ENCODE assay signal across 8 mouse cellular contexts in genomic region chr5:118513629-118514526, GRCm38 (mm10). TPM values are rescaled to one million over a fixed set of nuclear protein-coding genes. Genes with fewer than 3 reads are reported as not detected.
DNase-seq lines count a peak whose midpoint lies in the region; ATAC-seq and TF ChIP-seq lines count a peak whose summit lies in the region.

No protein-coding gene starts in this region.

- no peak overlapping the region for H3K27ac ChIP-seq in cerebellum, adult 2 months (ENCODE audit: insufficient read depth, low read length)
- peak overlapping the region; percentile 77 for H3K27ac ChIP-seq in layer of hippocampus, adult 2 months
- 0 out of 2 replicates have a peak overlapping the region, but pooled peaks have one; percentile 16 for H3K27ac ChIP-seq in liver, postnatal 0 days (ENCODE audit: low read depth)
- no peak overlapping the region for H3K27ac ChIP-seq in neural tube, embryonic 14.5 days (ENCODE audit: low read depth, low read length)

- TF ChIP-seq POLR2A in cerebellum, adult 2 months (IDR thresholded peaks at IDR 0.05; ENCODE audit: borderline replicate concordance, insufficient read depth, low read length), result no peak

- peak overlapping the region; percentile 79 for H3K4me2 ChIP-seq in liver, postnatal 0 days (ENCODE audit: low read depth, low read length)
- H3K4me2 ChIP-seq in neural tube, embryonic 14.5 days (ENCODE audit: low read depth, low read length), result peak overlapping the region; percentile 53

- peak; percentile 63 for DNase-seq in ES-CJ7 (ENCODE audit: low read depth, low spot score)
- DNase-seq in cerebellum, adult 2 months, result peak; percentile 46 to 50
- peak; percentile 64 for DNase-seq in heart, postnatal 4 days
- peak; percentile 42 to 50 for DNase-seq in layer of hippocampus, adult 2 months (ENCODE audit: low spot score in 2 of 2)
- peak; percentile 37 for DNase-seq in liver, postnatal 0 days
- DNase-seq in urinary bladder, postnatal 14 days (ENCODE audit: low spot score), result peak; percentile 76

- peak overlapping the region; percentile 54 for H3K4me3 ChIP-seq in cerebellum, adult 2 months (replicated peaks; ENCODE audit: insufficient read depth, low read depth, low read length)
- H3K4me3 ChIP-seq in layer of hippocampus, adult 2 months, result peak overlapping the region; percentile 55
- H3K4me3 ChIP-seq in liver, postnatal 0 days (ENCODE audit: low read depth, low read length), result peak overlapping the region; percentile 48
- H3K4me3 ChIP-seq in neural tube, embryonic 14.5 days (ENCODE audit: low read depth, low read length), result peak overlapping the region; percentile 17

- TF ChIP-seq EP300 in liver, postnatal 0 days (IDR thresholded peaks at IDR 0.05; ENCODE audit: low read depth), result no peak

- H3K9me3 ChIP-seq in liver, postnatal 0 days (ENCODE audit: low read length), result no peaks in the 10 kb centered on the region
- H3K9me3 ChIP-seq in neural tube, embryonic 14.5 days (ENCODE audit: control insufficient read depth, low read length), result no peaks in the 10 kb centered on the region

- ATAC-seq in frontal cortex, adult (ENCODE audit: low TSS enrichment), result peak; percentile 32; the same call in 1 of the 2 replicates
- peak; percentile 40; the same call in 1 of the 2 replicates for ATAC-seq in liver, postnatal 0 days
- ATAC-seq in neural tube, embryonic 14.5 days (ENCODE audit: low read depth), result no peak

- WGBS in cerebellum, adult 2 months, result 2% methylated on average over 43 of the region's 43 CpGs
- 3% methylated on average over 43 of the region's 43 CpGs for WGBS in liver, postnatal 0 days (ENCODE audit: insufficient replicate concordance)
- 4% methylated on average over 43 of the region's 43 CpGs for WGBS in neural tube, embryonic 14.5 days

- H3K4me1 ChIP-seq in cerebellum, adult 2 months (ENCODE audit: control insufficient read depth, insufficient read depth, low read length), result peaks cover 3% of the 10 kb centered on the region
- peaks cover 22% of the 10 kb centered on the region for H3K4me1 ChIP-seq in liver, postnatal 0 days (ENCODE audit: insufficient read depth)
- peaks cover 14% of the 10 kb centered on the region; the same call in 1 of the 2 replicates for H3K4me1 ChIP-seq in neural tube, embryonic 14.5 days (ENCODE audit: control insufficient read depth, insufficient read depth, low read length)

- no peak for TF ChIP-seq CTCF in cerebellum, adult 2 months (IDR thresholded peaks at IDR 0.05; ENCODE audit: borderline replicate concordance, insufficient read depth, low read depth, low read length)
- no peak for TF ChIP-seq CTCF in layer of hippocampus, adult 2 months (conservative IDR thresholded peaks at IDR 0.05)
- TF ChIP-seq CTCF in liver, postnatal 0 days (IDR thresholded peaks at IDR 0.05; ENCODE audit: low read depth), result no peak

- H3K9ac ChIP-seq in liver, postnatal 0 days (replicated peaks), result peak overlapping the region; percentile 66
- H3K9ac ChIP-seq in neural tube, embryonic 14.5 days (replicated peaks; ENCODE audit: low read depth, low read length), result 0 out of 2 replicates have a peak overlapping the region, but pooled peaks have one; percentile 4

- H3K27me3 ChIP-seq in cerebellum, adult 2 months (ENCODE audit: control insufficient read depth, insufficient read depth, low read length), result no peaks in the 10 kb centered on the region
- H3K27me3 ChIP-seq in liver, postnatal 0 days (ENCODE audit: insufficient read depth, low read length), result peaks cover 27% of the 10 kb centered on the region
- no peaks in the 10 kb centered on the region for H3K27me3 ChIP-seq in neural tube, embryonic 14.5 days (ENCODE audit: control insufficient read depth, insufficient read depth, low read length)

- H3K36me3 ChIP-seq in liver, postnatal 0 days (replicated peaks; ENCODE audit: insufficient read depth, low read length), result no peaks in the 10 kb centered on the region
- H3K36me3 ChIP-seq in neural tube, embryonic 14.5 days (ENCODE audit: control insufficient read depth, insufficient read depth, low read length), result no peaks in the 10 kb centered on the region

RNA-seq across cellular contexts. Expression of gene Med13l, which starts 46.6 kb away (rescaled TPM):
- 22.7 and 23.0 TPM in 2 replicates for polyA plus RNA-seq in cerebellum, adult 2 months (2012; rRNA removed)
- total RNA-seq in heart, postnatal 4 days (2021), result 10 to 100 TPM; 38.5 to 40.9 TPM
- total RNA-seq in layer of hippocampus, adult 2 months (2021), result 100 to 1,000 TPM; 121 to 128 TPM
- 4.5 and 5.9 TPM in 2 replicates for polyA plus RNA-seq in liver, postnatal 0 days (2015; fragmentation: Nextera tagmentation; extraction: Ambion mirVana)
- 18.6 and 18.7 TPM in 2 replicates for polyA plus RNA-seq in neural tube, embryonic 14.5 days (2014; fragmentation: Nextera tagmentation; extraction: Ambion mirVana)

Comparison
In these comparisons a context has a peak if more than half of its experiments do, and no peak if none do; other contexts are left out.
1. H3K27ac ChIP-seq: peak in layer of hippocampus, adult 2 months (single experiment) and liver, postnatal 0 days (single experiment); none in cerebellum, adult 2 months (single experiment) and neural tube, embryonic 14.5 days (single experiment).
2. Peak in every context shown above with its lines, with median percentiles within 50 percentile points of each other: DNase-seq and H3K4me3 ChIP-seq.